Mouse (Mus musculus): Measurements from ENCODE around the gene Caskin2.

DNA sequence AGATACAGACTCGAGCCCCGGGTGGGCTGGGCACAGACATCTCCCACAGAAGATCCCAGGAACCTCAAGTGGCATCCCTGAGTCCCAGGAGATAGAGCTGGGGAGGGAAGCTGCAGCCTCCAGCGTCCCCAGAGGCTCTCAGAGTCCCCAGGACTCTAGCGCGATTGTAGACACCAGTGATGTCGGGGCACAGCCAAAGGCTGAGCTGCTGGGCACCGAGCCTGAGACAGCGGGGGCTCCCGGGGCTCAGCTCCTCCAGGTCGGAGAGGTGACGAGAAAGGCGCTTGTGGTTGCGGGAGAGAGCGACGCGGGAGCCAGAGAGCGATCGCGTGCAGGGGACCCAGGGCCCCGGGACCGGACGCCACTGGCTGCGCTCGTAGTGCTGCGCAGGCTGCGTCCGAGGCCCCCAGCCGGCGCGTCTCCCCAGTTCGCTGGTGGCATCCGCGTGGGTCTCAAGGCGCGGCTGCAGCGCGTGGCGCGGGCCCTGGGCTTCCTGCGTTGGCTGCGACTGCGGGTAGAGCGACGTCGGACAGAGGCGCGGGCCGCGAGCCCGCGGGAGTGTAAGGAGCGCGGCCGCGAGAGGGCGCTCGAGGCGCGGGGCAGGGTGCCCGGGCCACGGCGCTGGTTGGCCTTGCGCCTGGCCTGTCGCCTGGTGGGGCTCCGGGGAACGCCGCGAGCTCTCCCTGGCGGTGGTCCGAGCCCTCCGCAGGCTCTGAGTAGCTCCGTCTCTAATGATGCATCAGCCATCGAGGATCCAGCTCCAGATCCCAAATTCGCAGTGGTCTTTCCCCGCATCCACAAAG, 45.9 kb upstream of the Caskin2 start:
- peak; percentile 63; the same call in 1 of the 2 replicates for TF ChIP-seq CTCF (IDR thresholded peaks at IDR 0.05; ENCODE audit: borderline replicate concordance, insufficient read depth, low read depth, low read length)
- no peak for TF ChIP-seq POLR2A (IDR thresholded peaks at IDR 0.05; ENCODE audit: borderline replicate concordance, insufficient read depth, low read length)

All from cerebellum, adult 2 months (tissue).